Mouse (Mus musculus): ENCODE measurements at regions not wholly inside any gene's neighbourhood (a gene's known extent, or its start where the extent isn't known, plus 50 kb on each side); places are given as distances from the start of the nearest gene placed in this dataset.
A peak's percentile ranks its signal among the peaks of the same experiment; 100 is the strongest.

DNA sequence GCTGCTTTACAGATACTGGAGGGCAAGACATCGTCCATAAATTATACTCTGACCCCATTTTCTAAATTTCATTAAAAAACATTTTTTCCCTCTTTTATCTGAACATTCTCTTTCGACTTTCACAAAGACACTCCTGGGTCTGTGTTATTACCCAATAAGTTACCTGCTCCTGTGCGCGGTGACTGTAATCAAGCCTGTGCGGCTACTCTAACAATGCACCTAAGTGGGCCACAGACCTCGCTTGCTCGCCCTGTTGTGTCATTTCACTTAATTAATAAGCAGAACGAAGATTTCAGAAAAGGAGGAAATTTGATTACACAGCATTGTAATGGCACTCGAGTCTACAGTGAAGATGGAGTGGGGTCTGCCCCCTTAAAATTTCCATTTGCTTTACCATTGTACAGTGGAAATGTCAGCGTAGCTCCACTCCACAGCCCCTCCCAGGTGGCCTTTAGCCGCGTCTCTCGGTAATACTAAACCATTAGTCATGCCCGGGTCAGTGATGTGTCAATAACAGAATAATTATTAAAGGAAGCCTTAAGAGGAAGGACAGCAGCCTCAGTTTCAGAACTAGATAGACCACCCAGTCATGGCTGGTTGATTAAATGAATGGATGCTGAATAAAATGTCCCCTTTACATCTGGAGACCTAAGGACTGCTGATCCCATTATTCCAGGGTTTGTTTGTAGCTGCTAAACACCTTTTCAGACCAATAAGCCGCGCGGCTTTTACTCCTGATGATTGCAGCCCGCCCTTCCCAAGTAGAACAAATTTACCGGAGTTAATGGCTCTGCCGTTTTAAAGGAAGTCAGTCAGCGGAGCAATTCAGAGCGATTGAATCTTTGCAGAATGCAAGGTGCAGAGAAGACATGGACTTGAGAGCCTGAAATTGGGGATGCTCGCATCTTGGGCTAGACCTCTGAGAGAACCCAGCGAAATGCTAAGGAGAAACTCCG is 194.5 kb upstream of the Creb1 start:
- H3K9ac ChIP-seq (ENCODE audit: low read length) = no peak overlapping the region
- H3K27ac ChIP-seq (ENCODE audit: low read depth) = no peak overlapping the region
- 68% methylated on average over 25 of the region's 25 CpGs for WGBS
- 0 out of 2 replicates have a peak, but pooled peaks cover 5% of the 10 kb centered on the region for H3K4me1 ChIP-seq (replicated peaks; ENCODE audit: control insufficient read depth, insufficient read depth, low read length)
- H3K4me3 ChIP-seq (ENCODE audit: low read depth, low read length) = no peak overlapping the region
- no peaks in the 10 kb centered on the region for H3K36me3 ChIP-seq (ENCODE audit: control insufficient read depth, insufficient read depth, low read length)
- H3K27me3 ChIP-seq (replicated peaks; ENCODE audit: control insufficient read depth, insufficient read depth, low read length) = no peaks in the 10 kb centered on the region
- no peaks in the 10 kb centered on the region for H3K9me3 ChIP-seq (ENCODE audit: control insufficient read depth, low read length)
- H3K4me2 ChIP-seq (ENCODE audit: low read length) = no peak overlapping the region
- DNase-seq (ENCODE audit: low spot score) = peak; percentile 51
- no peak for ATAC-seq (replicated peaks; ENCODE audit: low FRiP score, low TSS enrichment, low read depth)

DNA sequence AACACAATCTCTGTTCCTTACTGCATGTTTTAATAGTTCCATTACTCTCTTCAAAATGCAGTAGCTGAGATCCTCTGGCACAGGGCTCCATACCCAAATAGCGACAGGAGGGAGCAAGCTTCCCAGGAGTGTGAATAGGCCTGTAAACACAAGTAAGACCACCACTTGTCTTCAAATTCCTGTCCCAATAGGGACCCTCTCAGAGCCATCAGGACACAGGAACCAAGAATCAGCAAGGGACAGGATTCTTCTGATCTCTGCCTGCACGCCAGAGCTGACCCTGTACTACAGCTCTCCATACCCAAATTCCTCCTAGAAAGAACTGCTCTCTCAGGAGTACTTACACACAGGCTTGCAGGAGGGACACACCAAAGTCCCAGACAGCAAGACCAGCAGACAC is 200.9 kb upstream of the Creb1 start:
- WGBS = 84% methylated on average over 2 of the region's 2 CpGs
- Histone ChIP-seq H3K4me2 (ENCODE audit: low read length) (no peak overlapping the region), H3K4me3 (ENCODE audit: low read depth, low read length) (no peak overlapping the region), H3K9me3 (ENCODE audit: control insufficient read depth, low read length) (no peaks in the 10 kb centered on the region), H3K4me1 (replicated peaks; ENCODE audit: control insufficient read depth, insufficient read depth, low read length) (no peaks in the 10 kb centered on the region), H3K27ac (ENCODE audit: low read depth) (no peak overlapping the region), H3K36me3 (ENCODE audit: control insufficient read depth, insufficient read depth, low read length) (no peaks in the 10 kb centered on the region), H3K27me3 (replicated peaks; ENCODE audit: control insufficient read depth, insufficient read depth, low read length) (no peaks in the 10 kb centered on the region), H3K9ac (ENCODE audit: low read length) (no peak overlapping the region)
- ATAC-seq (replicated peaks; ENCODE audit: low FRiP score, low TSS enrichment, low read depth) (no peak), DNase-seq (ENCODE audit: low spot score) (no peak)

DNA sequence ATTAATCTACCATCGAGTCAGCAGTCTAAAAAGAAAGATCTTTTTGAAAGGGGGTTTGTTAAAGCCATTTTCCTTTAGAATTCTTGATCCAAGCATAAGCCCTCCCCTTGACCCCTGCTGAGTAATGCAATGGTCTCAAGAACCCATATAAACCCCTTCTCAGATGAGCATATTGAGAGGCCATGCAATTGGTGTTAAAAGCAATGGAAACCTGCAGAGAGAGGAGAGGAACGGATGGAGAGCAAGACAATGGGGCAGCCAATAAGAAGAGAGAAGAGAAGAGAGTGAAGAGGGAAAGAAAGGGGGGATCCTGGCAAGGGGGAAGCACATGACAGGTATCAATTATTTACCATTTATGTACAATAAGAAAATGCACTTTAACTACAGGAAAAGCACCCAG is 201.7 kb upstream of the Creb1 start:
- Histone ChIP-seq H3K4me2 (ENCODE audit: low read length) (no peak overlapping the region), H3K9me3 (ENCODE audit: control insufficient read depth, low read length) (no peaks in the 10 kb centered on the region), H3K4me3 (ENCODE audit: low read depth, low read length) (no peak overlapping the region), H3K9ac (ENCODE audit: low read length) (no peak overlapping the region), H3K27me3 (replicated peaks; ENCODE audit: control insufficient read depth, insufficient read depth, low read length) (no peaks in the 10 kb centered on the region), H3K4me1 (replicated peaks; ENCODE audit: control insufficient read depth, insufficient read depth, low read length) (no peaks in the 10 kb centered on the region), H3K27ac (ENCODE audit: low read depth) (no peak overlapping the region), H3K36me3 (ENCODE audit: control insufficient read depth, insufficient read depth, low read length) (no peaks in the 10 kb centered on the region)
- no peak for ATAC-seq (replicated peaks; ENCODE audit: low FRiP score, low TSS enrichment, low read depth)
- DNase-seq (ENCODE audit: low spot score) = no peak
- 73% methylated on average over 2 of the region's 2 CpGs for WGBS

DNA sequence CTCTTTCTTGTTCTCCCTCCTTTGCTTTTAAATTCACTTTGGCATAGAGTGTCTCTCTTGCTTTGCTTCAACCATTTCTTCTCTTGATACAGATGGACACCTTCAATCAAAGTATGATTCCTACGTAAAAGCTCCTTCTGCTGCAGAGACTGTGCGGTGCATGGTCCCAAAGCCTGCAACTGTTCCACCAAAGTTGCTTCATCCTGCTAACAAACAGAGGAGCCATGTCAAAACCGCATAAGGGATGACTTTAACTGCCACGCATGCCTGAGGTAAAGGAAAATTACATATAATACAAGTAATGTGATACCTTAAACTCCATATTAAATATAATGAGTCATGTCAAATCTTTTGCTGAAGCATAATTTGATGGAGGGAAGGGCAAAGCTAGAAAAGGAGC is 200.1 kb upstream of the Klf7 start:
- WGBS = 93% methylated on average over 4 of the region's 4 CpGs
- Histone ChIP-seq H3K9ac (ENCODE audit: low read length) (no peak overlapping the region), H3K9me3 (ENCODE audit: control insufficient read depth, low read length) (no peaks in the 10 kb centered on the region), H3K36me3 (ENCODE audit: control insufficient read depth, insufficient read depth, low read length) (no peaks in the 10 kb centered on the region), H3K4me3 (ENCODE audit: low read depth, low read length) (no peak overlapping the region), H3K27me3 (replicated peaks; ENCODE audit: control insufficient read depth, insufficient read depth, low read length) (no peaks in the 10 kb centered on the region), H3K4me1 (replicated peaks; ENCODE audit: control insufficient read depth, insufficient read depth, low read length) (no peaks in the 10 kb centered on the region), H3K27ac (ENCODE audit: low read depth) (no peak overlapping the region), H3K4me2 (ENCODE audit: low read length) (no peak overlapping the region)
- DNase-seq (ENCODE audit: low spot score) (no peak), ATAC-seq (replicated peaks; ENCODE audit: low FRiP score, low TSS enrichment, low read depth) (no peak)

DNA sequence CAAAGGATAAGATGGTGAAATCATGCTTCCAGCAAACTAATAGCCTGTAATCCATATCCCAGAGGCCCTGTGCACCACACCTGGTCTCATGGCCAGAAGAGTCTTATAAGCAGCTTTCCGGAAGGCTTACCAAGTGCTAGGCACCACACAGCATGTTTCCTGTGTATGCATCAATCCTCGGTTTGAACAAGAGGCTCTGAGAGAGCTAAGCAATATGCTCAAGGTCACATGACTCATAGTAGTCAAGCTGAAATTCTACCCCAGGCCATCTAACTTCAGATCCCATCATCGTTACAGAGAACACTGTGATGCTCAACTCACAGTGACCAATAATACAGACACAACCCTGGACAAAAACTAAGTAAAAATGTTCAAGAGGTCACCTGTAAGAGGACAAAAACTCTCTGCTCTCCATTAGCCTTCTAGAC is 197.1 kb upstream of the Klf7 start:
- Histone ChIP-seq H3K4me2 (ENCODE audit: low read length) (no peak overlapping the region), H3K27ac (ENCODE audit: low read depth) (no peak overlapping the region), H3K9ac (ENCODE audit: low read length) (no peak overlapping the region), H3K36me3 (ENCODE audit: control insufficient read depth, insufficient read depth, low read length) (no peaks in the 10 kb centered on the region), H3K9me3 (ENCODE audit: control insufficient read depth, low read length) (no peaks in the 10 kb centered on the region), H3K27me3 (replicated peaks; ENCODE audit: control insufficient read depth, insufficient read depth, low read length) (no peaks in the 10 kb centered on the region), H3K4me1 (replicated peaks; ENCODE audit: control insufficient read depth, insufficient read depth, low read length) (no peaks in the 10 kb centered on the region), H3K4me3 (ENCODE audit: low read depth, low read length) (no peak overlapping the region)
- DNase-seq (ENCODE audit: low spot score) (no peak), ATAC-seq (replicated peaks; ENCODE audit: low FRiP score, low TSS enrichment, low read depth) (no peak)
- 63% methylated on average over 3 of the region's 3 CpGs for WGBS

DNA sequence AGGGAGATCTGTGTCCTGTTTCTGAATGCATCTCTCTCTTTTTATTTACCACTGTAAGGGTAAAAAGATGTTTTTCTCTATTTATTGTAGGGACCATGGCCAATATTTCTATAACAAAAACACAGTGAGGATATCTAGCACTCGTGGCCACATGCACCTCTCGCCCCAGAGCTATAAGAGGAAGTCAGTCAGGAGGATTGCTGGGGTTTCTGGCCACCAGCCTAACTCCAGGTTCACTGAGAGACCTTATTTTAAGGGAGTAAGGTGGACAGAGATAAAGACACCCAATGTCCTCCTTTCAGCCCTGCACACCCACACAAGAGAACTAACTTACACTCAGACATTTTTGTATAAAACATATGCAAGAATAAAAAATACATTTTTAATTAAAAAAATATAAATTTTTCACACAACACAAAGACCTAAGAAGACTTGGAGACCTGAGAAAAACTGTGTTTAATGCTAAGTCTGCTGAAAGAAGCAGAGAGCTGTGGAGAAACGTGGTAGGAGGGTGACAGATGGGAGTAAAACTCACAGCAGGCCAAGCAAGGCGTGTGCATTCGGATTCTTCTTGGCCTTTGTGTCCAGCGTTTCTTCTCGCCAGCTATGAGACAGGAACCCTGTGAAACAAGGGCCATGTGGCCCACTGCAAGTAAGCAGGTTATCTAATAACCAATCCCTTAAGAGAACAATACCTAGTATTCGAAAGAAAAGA is 196.5 kb upstream of the Klf7 start:
- Histone ChIP-seq H3K36me3 (ENCODE audit: control insufficient read depth, insufficient read depth, low read length) (no peaks in the 10 kb centered on the region), H3K4me3 (ENCODE audit: low read depth, low read length) (no peak overlapping the region), H3K9me3 (ENCODE audit: control insufficient read depth, low read length) (no peaks in the 10 kb centered on the region), H3K9ac (ENCODE audit: low read length) (no peak overlapping the region), H3K4me2 (ENCODE audit: low read length) (no peak overlapping the region), H3K27ac (ENCODE audit: low read depth) (no peak overlapping the region), H3K27me3 (replicated peaks; ENCODE audit: control insufficient read depth, insufficient read depth, low read length) (no peaks in the 10 kb centered on the region), H3K4me1 (replicated peaks; ENCODE audit: control insufficient read depth, insufficient read depth, low read length) (no peaks in the 10 kb centered on the region)
- no peak for ATAC-seq (replicated peaks; ENCODE audit: low FRiP score, low TSS enrichment, low read depth)
- 76% methylated on average over 8 of the region's 8 CpGs for WGBS
- no peak for DNase-seq (ENCODE audit: low spot score)

DNA sequence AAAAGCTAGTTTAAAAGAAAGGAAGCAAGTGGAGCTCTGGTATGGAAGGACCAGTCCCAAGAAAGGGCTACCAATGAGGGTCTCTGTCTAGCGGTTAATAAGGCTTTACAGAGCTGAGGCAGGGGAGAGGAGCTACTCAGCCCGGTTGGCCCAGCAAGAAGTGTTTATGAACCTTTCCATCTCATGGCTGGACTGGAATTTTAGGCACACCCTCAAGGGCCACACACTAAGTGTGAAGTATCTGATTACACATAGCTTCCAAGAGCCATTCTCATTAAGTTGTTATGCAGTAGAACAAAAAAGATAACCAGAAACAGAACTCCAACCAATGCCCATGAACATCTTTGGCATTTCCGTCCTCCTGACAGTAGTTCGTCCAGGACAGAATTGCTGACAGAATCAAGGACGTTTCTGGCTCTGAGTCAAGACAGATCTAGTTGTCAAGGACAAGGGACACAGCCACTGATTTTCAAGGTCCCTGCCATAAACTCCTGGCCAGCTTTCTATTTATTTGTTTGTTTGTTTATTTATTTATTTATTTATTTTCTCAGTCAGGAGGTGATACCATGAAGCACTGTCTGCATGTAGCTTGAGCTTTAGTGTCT is 195.1 kb upstream of the Klf7 start:
- Histone ChIP-seq H3K9me3 (ENCODE audit: control insufficient read depth, low read length) (no peaks in the 10 kb centered on the region), H3K4me2 (ENCODE audit: low read length) (no peak overlapping the region), H3K4me3 (ENCODE audit: low read depth, low read length) (no peak overlapping the region), H3K27me3 (replicated peaks; ENCODE audit: control insufficient read depth, insufficient read depth, low read length) (no peaks in the 10 kb centered on the region), H3K36me3 (ENCODE audit: control insufficient read depth, insufficient read depth, low read length) (no peaks in the 10 kb centered on the region), H3K27ac (ENCODE audit: low read depth) (no peak overlapping the region), H3K4me1 (replicated peaks; ENCODE audit: control insufficient read depth, insufficient read depth, low read length) (no peaks in the 10 kb centered on the region; the same call in 1 of the 2 replicates), H3K9ac (ENCODE audit: low read length) (no peak overlapping the region)
- WGBS = 65% methylated on average over 5 of the region's 5 CpGs
- DNase-seq (ENCODE audit: low spot score) (no peak), ATAC-seq (replicated peaks; ENCODE audit: low FRiP score, low TSS enrichment, low read depth) (no peak)

DNA sequence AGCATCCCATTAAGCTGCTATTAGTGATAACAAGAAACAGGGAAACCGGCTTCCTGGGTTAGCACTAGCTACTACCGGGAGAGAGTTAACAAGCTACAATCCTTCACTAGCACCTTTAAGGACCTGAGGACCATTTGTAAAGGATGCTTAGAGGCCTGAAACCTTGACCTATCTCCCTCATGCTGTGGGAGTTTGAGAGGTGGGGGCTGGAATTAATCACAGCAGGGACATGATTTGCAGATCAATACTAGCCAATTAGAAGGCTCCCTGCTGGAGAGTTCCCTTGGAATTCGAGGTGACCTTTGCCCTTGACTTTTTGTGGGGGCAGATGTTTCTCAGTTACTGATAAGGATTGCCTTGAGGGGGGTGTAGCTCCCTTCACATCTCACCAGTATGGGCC is 189.3 kb upstream of the Klf7 start:
- WGBS = 35% methylated on average over 3 of the region's 3 CpGs
- Histone ChIP-seq H3K36me3 (ENCODE audit: control insufficient read depth, insufficient read depth, low read length) (no peaks in the 10 kb centered on the region), H3K4me1 (replicated peaks; ENCODE audit: control insufficient read depth, insufficient read depth, low read length) (peaks cover 11% of the 10 kb centered on the region), H3K4me2 (ENCODE audit: low read length) (no peak overlapping the region), H3K27ac (ENCODE audit: low read depth) (no peak overlapping the region), H3K4me3 (ENCODE audit: low read depth, low read length) (no peak overlapping the region), H3K9me3 (ENCODE audit: control insufficient read depth, low read length) (no peaks in the 10 kb centered on the region), H3K27me3 (replicated peaks; ENCODE audit: control insufficient read depth, insufficient read depth, low read length) (no peaks in the 10 kb centered on the region), H3K9ac (ENCODE audit: low read length) (no peak overlapping the region)
- ATAC-seq (replicated peaks; ENCODE audit: low FRiP score, low TSS enrichment, low read depth) = no peak
- DNase-seq (ENCODE audit: low spot score) = no peak
